Mouse (Mus musculus) splenic B cell, adult 2 months (primary cell): ENCODE data around the gene 9930022D16Rik.
A peak's percentile ranks its signal among the peaks of the same experiment; 100 is the strongest.

Experiments
- DNase-seq: peaks from one replicate; pipeline ENCODE4 v3.0.0-alpha.2; 2011; ENCODE audit warnings: low read depth, low spot score
- H3K27me3 ChIP-seq: 2 replicates; pipeline ENCODE4 v1.6.1; 2012; ENCODE audit warnings: mild to moderate bottlenecking, low read length, moderate library complexity, mixed read lengths; ENCODE audit not compliant: control insufficient read depth, poor library complexity, insufficient read depth, severe bottlenecking
- H3K36me3 ChIP-seq: 2 replicates; pipeline ENCODE4 v1.6.1; 2012; ENCODE audit warnings: mild to moderate bottlenecking, low read length, moderate library complexity, mixed read lengths; ENCODE audit not compliant: control insufficient read depth, poor library complexity, insufficient read depth, severe bottlenecking

Gene 9930022D16Rik

GRCm38 (mm10) chr11:109456261-109456660, 42.5 kb downstream of the 9930022D16Rik start:
- H3K27me3 ChIP-seq, result no peaks in the 10 kb centered on the region
- no peak for DNase-seq
- peaks cover 23% of the 10 kb centered on the region for H3K36me3 ChIP-seq

- Histone ChIP-seq H3K27me3 (no peaks in the 10 kb centered on the region), H3K36me3 (peaks cover 20% of the 10 kb centered on the region)
- no peak for DNase-seq
Observed at GRCm38 (mm10) chr11:109458165-109458564, 44.4 kb downstream of the 9930022D16Rik start.

DNA sequence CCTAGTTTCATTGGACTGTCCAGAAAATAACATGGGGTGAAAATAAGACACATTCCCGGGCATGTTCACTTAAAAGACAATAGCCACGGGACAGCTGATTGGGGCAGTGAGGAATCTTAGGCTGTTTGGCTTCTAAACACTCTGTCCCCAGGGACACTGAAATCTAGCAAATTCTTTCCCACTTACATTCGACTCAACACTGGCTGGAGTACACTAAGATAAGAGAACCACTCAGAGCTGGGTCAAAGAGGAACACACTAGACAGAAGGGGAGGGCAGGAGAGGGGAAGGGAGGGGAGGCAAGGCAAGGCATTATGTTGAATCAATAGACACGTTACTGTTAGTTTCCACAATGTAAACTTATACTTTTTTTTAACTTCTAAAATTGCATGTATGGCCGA, 46.9 kb downstream of the 9930022D16Rik start:
- no peaks in the 10 kb centered on the region for H3K27me3 ChIP-seq
- H3K36me3 ChIP-seq, result peaks cover 12% of the 10 kb centered on the region; the same call in 1 of the 2 replicates
- no peak for DNase-seq

DNA sequence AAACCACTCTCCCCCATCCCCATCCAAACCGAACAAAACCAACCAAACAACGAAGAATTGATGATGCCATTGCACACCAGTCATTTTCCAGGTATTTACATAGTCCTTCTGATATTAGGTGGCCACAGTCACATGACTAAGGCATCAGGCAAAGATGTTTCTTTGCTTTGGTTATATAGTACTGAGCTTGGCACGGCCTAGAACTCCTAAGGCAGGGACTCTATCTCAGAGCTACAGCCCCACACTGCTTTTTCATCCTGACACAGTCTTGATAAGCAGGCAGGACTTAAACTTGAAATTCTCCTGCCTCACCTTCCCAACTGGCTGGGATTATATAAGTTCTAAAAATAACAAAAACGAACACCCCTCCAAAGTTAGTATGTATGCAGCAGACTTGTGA, 51.4 kb downstream of the 9930022D16Rik start:
- Histone ChIP-seq H3K27me3 (no peaks in the 10 kb centered on the region), H3K36me3 (peaks cover 8% of the 10 kb centered on the region; the same call in 1 of the 2 replicates)
- DNase-seq, result no peak

DNA sequence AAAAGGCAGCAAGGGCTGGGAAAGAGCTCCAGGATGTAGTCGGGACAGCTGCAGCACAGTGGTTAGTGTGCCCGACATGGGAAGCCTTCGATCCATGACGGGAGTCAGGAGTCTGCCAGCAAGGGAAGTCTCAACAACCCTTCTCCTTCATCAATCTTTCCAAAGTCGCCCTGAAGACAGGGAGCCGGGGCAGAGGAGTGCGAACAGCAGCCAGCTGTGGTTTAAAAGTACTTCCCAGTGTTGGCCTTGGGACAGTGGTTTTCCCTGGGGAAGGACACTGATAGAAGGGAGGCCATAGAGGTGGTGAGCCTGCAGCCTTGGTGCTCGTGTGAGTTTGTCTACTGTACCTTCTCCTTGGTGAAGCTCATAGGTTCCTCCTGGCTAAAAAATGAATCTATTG, 53.3 kb downstream of the 9930022D16Rik start:
- Histone ChIP-seq H3K27me3 (no peaks in the 10 kb centered on the region), H3K36me3 (peaks cover 4% of the 10 kb centered on the region; the same call in 1 of the 2 replicates)
- DNase-seq, result no peak

- no peaks in the 10 kb centered on the region for H3K27me3 ChIP-seq
- peaks cover under 1% of the 10 kb centered on the region; the same call in 1 of the 2 replicates for H3K36me3 ChIP-seq
- DNase-seq, result peak; percentile 50
Observed at GRCm38 (mm10) chr11:109468133-109468532, 54.4 kb downstream of the 9930022D16Rik start.
